Mouse (Mus musculus) telencephalon, adult 2 months (tissue): ENCODE measurements around the gene Lrpprc.

Source experiments
- DNase-seq: peaks from one replicate; pipeline ENCODE4 v3.0.0-alpha.2; 2011; ENCODE audit warnings: low read depth, low spot score

Lrpprc gene

DNA sequence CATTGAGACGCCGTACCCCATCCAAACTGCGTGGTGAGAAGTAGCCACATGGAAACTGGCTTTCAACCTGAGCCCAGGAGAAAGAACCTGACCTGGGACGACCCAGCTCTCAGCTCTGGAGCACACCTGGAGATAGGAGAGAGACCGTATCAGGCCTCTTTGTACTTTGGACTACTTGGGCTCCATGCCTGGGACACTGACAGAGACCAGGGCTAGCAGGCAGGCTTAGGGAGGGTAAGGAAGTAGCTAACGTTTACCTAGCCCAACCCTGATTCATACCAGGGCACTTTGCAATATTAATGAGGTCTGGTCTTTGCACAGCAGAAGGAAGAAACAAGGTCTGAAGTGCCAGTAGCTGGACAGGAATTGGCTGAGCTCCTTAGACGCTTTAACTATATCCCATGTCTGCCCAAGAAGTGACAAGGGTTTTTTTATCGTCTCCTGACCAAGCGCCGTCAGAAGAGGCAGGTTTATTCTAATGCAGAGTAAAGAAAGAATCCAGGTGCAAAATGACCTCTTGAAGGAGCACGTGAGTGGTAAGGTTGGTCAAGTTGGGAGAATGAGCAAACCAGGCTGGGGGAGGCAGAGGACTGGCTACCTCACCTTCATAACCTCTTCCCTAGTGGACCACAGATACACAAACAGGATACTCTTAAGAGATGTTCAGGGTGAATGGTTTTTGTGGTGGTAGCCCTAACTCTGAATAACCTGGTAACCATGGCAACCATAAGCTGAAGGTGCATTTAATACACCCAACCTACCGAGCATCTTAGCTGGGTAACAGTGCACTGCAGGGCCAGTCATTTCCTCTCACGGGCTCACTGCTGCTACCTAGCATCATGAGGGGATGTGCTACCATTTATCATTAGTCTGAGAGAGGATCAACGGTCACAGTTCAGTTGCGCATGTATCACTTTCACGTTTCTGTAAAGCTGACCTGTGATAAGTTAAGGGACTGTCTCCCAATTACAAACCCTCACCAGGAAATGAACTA lies 117.9 kb downstream of the Lrpprc start:
- DNase-seq = no peak

DNA sequence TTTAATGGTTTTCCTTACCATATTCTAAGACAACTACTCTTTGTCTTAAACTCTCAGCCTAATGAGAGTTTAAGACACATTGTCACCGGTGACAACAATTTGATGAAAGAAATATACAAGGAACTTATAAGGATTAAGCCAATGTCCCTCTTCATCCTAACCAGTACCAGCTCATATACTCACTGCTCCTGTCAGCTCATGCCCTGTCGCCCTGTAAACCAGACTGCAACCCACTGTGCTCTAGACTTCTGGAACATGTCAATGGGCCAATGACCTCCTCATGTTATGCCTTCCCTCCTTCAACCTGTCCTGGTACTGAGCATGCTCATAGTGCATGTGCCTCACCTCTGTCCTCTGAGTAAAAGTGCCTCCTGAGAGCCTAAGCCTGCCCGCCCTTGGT lies 122.7 kb downstream of the Lrpprc start:
- DNase-seq = no peak

DNA sequence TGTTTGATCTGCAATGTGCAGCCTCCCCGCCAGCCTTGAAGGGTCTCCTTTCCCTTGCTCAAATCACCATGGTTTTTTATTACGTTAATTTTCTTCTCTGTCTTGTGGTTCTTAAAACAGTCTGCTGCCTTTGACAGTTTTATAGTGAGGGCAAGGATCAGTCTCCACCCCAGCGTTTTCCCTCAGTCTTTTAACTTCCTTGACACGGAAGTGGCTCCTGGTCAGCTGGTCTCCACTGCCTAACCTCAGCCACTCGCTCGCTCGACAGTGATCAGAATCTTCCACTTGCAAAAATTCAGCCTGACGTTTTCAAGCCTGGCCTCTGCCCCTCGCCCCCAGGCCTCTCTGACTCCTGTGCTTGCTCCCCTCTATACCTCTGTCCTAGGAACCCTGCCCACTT lies 124.9 kb downstream of the Lrpprc start:
- no peak for DNase-seq

DNA sequence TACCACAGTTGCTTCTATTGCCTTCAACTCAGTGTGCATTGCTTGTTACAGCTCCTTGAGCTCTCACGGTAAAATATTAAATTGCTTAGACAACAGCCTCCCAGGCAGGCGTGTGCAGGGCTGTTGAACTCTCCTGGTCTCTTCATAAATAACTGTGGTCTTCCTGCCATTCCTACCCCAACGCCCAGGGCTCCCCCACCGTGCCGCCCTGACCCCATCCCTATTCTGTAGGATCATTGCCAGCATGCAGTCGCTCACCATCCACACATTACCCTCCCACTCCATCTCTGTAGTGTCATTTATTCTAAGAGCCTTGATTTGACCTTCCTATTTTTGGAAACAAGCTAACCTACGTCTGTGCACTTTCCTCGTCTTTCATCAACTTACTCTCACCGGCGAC lies 125.5 kb downstream of the Lrpprc start:
- DNase-seq = no peak

DNA sequence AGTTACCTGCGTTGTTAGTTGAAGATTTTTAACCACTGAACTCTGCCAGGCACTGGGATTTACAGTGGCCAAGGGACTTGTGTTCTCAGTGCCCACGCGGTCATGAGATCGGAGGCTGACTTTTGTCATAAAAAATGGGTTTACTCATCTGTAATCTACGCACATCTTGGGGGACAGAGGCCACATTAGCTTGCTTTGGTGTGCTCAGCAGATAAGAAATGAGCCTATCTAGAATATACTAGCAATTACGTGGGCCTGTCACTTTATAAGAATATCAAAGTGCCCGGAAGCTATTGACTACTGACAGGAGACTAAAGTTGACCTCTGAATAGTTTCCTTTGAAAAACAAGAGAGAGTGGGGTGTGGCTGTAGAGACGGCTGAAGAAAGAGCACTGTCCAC lies 131.6 kb downstream of the Lrpprc start:
- DNase-seq = no peak

DNA sequence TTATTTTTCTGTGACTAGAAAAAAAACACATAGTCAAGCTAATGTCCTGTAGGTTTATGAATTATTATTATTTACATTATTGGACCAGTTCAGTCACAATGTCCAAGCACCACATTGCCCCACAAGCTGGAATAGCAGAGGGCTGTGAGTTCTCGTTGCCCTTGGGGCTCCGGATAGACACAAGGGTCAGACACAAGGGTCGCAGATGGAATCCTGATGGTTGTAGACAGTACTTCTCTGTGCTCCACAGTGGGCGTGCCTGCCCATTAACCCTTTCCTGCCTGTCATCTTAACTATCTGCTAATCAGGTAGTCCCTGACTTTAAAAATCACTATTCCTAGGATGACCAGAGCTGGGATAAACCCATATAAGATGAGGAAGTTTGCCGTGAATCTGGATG lies 132.4 kb downstream of the Lrpprc start:
- no peak for DNase-seq

DNA sequence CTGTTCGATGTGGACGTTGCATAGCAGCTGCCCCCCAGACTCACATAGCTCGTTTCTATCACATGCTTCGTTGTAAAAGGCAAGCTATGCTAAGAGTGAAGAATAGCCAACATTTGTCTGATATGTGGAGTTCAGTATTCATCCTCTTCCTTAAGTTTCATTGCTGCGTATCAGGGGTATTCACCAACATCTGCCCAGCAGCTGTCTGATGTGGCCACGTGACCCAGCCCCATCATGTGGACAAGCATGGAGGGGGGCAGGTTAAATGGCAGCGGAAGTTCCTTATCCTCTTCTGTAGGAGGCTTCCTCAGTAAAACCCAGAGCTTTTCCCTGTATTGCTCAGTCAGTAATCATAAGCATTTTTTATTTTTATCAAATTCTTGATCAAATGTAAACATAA lies 132.8 kb downstream of the Lrpprc start:
- DNase-seq = no peak

DNA sequence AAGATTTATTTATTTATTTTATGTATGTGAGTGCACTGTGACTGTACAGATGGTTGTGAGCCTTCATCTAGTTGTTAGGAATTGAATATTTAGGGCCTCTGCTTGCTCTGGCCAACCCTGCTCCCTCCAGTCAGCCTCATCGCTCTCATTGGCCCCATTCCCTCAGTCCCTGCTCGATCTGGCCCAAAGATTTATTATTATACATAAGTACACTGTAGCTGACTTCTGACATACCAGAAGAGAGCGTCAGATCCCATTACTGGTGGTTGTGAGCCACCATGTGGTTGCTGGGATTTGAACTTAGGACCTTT lies 133.2 kb downstream of the Lrpprc start:
- DNase-seq = no peak

DNA sequence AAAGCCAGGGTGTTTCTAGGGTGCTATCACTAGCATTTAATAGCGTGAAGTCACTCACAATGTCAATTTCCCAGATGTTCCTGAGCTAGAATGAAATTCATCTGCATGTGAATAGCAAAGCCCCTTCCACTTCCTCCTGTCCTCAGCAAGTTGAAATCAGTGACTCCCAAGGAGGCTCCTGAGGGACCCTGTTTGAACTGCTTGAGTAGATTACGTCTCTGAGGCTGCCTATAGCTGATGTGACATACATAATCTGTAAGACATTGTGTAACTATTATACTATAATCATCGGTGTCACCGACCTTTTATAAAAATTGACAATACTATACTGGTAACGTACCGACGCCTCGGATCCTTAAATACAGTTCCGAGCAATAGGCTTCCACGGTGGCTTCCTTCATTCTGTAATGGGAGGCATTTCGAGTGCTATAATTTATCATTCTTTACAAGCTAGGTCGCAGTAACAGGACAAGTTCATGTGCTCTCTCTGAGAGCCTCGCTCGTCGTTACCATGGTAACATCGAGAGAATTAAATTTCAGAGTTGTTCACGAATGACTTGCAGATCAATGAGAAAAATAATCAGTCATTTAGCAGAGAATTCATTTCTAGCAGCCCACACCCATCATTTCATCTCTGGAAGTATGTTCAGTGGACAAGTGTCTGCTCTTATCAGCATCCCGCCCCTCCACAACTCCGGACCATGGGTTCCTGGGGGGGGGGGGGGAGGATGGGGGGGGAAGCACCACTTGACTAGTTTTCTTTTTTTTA lies 133.8 kb downstream of the Lrpprc start:
- no peak for DNase-seq

DNA sequence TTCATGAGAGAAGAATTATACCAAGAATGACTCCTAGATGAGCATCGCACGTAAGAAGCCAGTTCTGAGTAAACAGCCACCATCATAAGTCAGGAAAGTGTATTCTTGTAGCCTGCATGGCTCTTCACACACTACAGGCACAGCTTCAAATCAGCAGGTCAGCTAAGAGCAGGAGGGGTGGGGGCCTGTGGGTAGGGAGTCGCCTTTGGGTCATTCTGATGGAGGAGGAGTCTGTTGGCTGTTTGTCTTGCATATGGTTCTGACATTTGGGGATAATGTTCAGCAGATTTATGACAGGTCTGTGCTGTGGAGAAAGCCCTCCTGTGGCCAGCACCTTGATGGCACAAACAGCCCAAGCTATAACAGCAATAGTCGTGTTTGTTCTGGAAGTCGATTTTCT lies 134.4 kb downstream of the Lrpprc start:
- DNase-seq = no peak
